Mouse (Mus musculus) lung, adult 2 months (tissue): ENCODE measurements around the gene Ankrd44.

ENCODE experiments used
- CTCF ChIP-seq: fragments of 200-500 bp; IDR thresholded peaks from 2 replicates; pipeline ENCODE4 v1.5.1; 2011; ENCODE audit warnings: mild to moderate bottlenecking, low read length, control low read depth; ENCODE audit not compliant: insufficient read depth
- POLR2A ChIP-seq: fragments of 200-500 bp; IDR thresholded peaks from 2 replicates; pipeline ENCODE4 v1.6.1; 2011; ENCODE audit warnings: low read depth, mild to moderate bottlenecking, control low read depth, low read length, borderline replicate concordance; ENCODE audit errors: extremely low read depth

DNA sequence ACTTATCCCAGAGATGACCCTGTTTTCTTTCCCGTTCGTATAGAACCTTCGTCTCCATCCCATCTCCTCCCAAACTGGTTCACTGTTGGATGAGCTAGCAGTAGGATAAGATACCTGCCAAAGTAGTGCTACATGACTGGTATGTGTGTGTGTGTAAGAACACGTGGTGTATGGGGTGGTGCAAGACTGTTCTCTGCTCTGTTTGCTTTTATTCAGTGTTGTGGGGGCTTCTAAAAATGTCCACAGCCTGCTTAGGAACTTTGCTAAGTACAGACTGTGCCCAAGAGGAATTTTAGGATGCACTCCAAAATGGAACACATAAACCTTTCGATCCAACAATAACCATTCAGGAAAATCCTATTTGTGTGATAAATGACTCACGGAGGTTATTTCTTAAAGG lies 209.3 kb downstream of the Ankrd44 start:
- TF ChIP-seq CTCF, result no peak
- no peak for TF ChIP-seq POLR2A
